Mouse (Mus musculus): ENCODE data around the gene Tmx4.

Gene Tmx4

DNA sequence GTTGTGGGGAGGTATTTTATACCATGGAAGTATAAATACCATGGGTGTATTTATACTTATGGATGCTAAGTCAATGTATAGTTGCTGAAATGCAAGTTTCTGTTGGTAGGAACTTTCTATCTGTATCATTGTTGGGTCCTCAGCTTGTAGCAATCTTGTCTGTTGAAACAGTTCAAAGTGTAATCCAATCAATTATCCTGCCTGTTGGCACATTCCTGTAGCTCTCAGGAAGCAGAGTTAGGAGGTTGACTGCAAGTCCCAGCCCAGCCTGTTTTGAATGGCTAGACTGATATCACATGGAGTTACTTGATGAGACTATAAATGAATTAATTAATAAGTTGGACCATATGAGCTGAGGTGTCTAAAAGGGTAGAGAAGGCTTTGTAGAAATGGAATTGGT is 91.6 kb downstream of the Tmx4 start:
- DNase-seq, result no peak

DNA sequence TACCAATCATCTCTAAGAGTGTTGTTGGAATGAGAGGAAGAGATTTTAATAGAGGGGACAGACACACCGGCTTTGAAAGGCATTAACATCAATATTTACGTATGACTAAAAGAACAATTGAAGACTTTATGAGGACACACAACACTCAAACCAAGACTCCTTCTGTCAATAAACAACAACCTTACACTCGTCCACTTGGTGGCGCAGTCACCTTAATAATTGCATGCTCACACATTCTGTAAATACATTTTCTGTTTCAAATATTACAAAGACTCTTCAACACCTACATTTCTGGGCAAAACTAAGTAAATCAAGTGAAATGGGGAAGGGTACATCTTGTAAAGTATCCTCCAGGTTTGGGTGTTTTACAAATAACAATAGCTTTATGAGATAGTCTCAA is 94.2 kb downstream of the Tmx4 start:
- no peak for DNase-seq

DNA sequence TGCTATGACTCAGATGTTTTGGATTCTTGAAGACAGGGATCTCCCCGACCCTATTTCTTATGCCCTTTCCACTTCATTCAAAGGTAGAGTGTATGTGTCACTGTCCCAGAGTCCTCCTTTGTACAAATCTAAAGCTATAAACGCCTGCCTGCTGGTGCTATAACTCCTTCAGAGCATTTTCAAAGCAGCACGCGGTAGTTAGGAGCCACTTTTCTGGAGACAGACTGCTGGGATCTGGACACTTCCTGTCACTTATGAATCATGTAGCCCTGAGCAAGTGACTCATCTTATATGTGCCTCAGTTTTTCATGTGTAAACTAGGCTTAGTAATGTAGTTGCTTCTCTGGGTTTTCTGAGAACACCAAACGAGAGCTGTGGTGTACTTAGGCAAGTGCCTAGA is 98.8 kb downstream of the Tmx4 start:
- no peak for DNase-seq

DNA sequence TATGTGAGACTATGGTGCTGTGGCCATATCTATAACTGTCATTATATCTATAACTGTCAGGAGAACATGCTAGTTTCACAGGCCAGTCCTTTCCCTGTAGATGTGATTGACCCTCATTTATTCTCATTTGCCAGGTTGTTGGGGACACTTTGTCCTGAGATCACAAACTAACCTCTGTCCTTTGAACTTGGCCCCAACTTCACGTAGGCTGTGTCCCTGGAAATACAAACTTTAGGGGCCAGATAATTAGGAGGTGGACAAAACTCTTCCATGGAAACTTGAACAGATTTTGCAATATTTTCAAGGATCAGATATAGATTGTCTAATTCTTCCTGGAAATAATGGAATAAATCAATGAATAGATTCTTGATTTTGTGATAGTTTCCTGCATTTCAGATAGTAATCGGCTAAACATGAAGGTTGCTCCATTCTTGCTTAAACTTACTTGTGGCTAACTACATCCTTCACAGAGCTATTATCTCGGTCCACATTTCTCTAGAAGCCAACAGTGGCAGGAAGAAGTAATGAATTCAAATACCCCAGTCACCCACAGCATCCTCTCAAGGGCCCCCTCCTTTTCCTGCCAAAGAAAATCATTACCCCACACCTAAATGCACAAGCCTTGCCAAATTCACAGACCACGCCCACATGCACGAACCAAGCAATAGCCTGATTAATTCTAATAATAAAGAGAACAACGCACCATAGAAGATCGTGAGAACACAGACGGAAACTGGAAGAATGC is 99.5 kb downstream of the Tmx4 start:
- DNase-seq, result no peak
